ENCODE assay signal across 8 mouse cellular contexts in genomic region chr15:99663964-99664599, GRCm38 (mm10). TPM values are rescaled to one million over a fixed set of nuclear protein-coding genes. Genes with fewer than 3 reads are reported as not detected.
DNase-seq lines count a peak whose midpoint lies in the region; ATAC-seq and TF ChIP-seq lines count a peak whose summit lies in the region.

No protein-coding gene starts in this region.

- DNase-seq in kidney, postnatal 0 days (ENCODE audit: low spot score): no peak
- DNase-seq in kidney, adult 8-10 months: no peak
- DNase-seq in brain, adult 2 months (ENCODE audit: low read depth, low spot score): peak; percentile 71
- no peak for DNase-seq in Muller cell, postnatal 12 days (ENCODE audit: inconsistent ontology term)
- DNase-seq in gastrocnemius, postnatal 10 days: no peak
- DNase-seq in adrenal gland, adult 2 months: no peak

- no peaks in the 10 kb centered on the region for H3K9me3 ChIP-seq in kidney, postnatal 0 days (replicated peaks; ENCODE audit: low read length)
- no peaks in the 10 kb centered on the region; the same call in 1 of the 2 replicates for H3K9me3 ChIP-seq in hindbrain, embryonic 12.5 days (replicated peaks)
- H3K9me3 ChIP-seq in liver, embryonic 12.5 days (replicated peaks): peaks cover 4% of the 10 kb centered on the region; the same call in 1 of the 2 replicates

- peak overlapping the region; percentile 40 for H3K4me3 ChIP-seq in kidney, postnatal 0 days (replicated peaks; ENCODE audit: low read depth, low read length)
- H3K4me3 ChIP-seq in hindbrain, embryonic 12.5 days: peak overlapping the region; percentile 40
- peak overlapping the region; percentile 39 for H3K4me3 ChIP-seq in liver, embryonic 12.5 days

- H3K4me2 ChIP-seq in kidney, postnatal 0 days (ENCODE audit: low read length): peak overlapping the region; percentile 63
- H3K4me2 ChIP-seq in hindbrain, embryonic 12.5 days (replicated peaks): peak overlapping the region; percentile 78
- H3K4me2 ChIP-seq in liver, embryonic 12.5 days: peak overlapping the region; percentile 72

- peaks cover 11% of the 10 kb centered on the region; the same call in 1 of the 2 replicates for H3K27me3 ChIP-seq in kidney, postnatal 0 days (ENCODE audit: insufficient read depth, low read length)
- peaks cover 11% of the 10 kb centered on the region for H3K27me3 ChIP-seq in hindbrain, embryonic 12.5 days
- H3K27me3 ChIP-seq in liver, embryonic 12.5 days (replicated peaks): peaks cover 92% of the 10 kb centered on the region

- 2% methylated on average over 17 of the region's 17 CpGs for WGBS in kidney, postnatal 0 days
- whole genome bisulfite sequencing in hindbrain, embryonic 12.5 days: 5% methylated on average over 17 of the region's 17 CpGs
- WGBS in liver, embryonic 12.5 days (ENCODE audit: insufficient replicate concordance): 6% methylated on average over 17 of the region's 17 CpGs

- H3K36me3 ChIP-seq in kidney, postnatal 0 days (ENCODE audit: insufficient read depth, low read length): no peaks in the 10 kb centered on the region
- no peaks in the 10 kb centered on the region for H3K36me3 ChIP-seq in hindbrain, embryonic 12.5 days
- H3K36me3 ChIP-seq in liver, embryonic 12.5 days: no peaks in the 10 kb centered on the region

- H3K27ac ChIP-seq in kidney, postnatal 0 days: no peak overlapping the region
- H3K27ac ChIP-seq in hindbrain, embryonic 12.5 days: peak overlapping the region; percentile 87
- H3K27ac ChIP-seq in liver, embryonic 12.5 days: peak overlapping the region; percentile 62; the same call in 1 of the 2 replicates

- peaks cover 13% of the 10 kb centered on the region; the same call in 1 of the 2 replicates for H3K4me1 ChIP-seq in kidney, postnatal 0 days (replicated peaks; ENCODE audit: insufficient read depth, low read length)
- H3K4me1 ChIP-seq in hindbrain, embryonic 12.5 days: peaks cover 44% of the 10 kb centered on the region
- H3K4me1 ChIP-seq in liver, embryonic 12.5 days: peaks cover 46% of the 10 kb centered on the region

- no peak for TF ChIP-seq CTCF in kidney, postnatal 0 days (IDR thresholded peaks at IDR 0.05; ENCODE audit: low read depth)

- peak overlapping the region; percentile 31; the same call in 1 of the 2 replicates for H3K9ac ChIP-seq in kidney, postnatal 0 days (ENCODE audit: low read depth, low read length)
- H3K9ac ChIP-seq in hindbrain, embryonic 12.5 days: peak overlapping the region; percentile 49
- peak overlapping the region; percentile 46; the same call in 1 of the 2 replicates for H3K9ac ChIP-seq in liver, embryonic 12.5 days

- ATAC-seq in kidney, postnatal 0 days (replicated peaks; ENCODE audit: low FRiP score, low read depth): no peak
- ATAC-seq in hindbrain, embryonic 12.5 days (ENCODE audit: low FRiP score): no peak; the same call in 1 of the 2 replicates
- ATAC-seq in liver, embryonic 12.5 days: no peak

RNA-seq across cellular contexts. Expression of gene Asic1, which starts 6.1 kb away (rescaled TPM):
- 1.1 and 1.5 TPM in 2 replicates for polyA plus RNA-seq in kidney, postnatal 0 days (2015; fragmentation: Nextera tagmentation; extraction: Ambion mirVana)
- 48.6 and 61.6 TPM in 2 replicates for polyA plus RNA-seq in hindbrain, embryonic 12.5 days (2016; fragmentation: Nextera tagmentation; extraction: Ambion mirVana)
- 1.8 and 2.0 TPM in 2 replicates for polyA plus RNA-seq in liver, embryonic 12.5 days (2016; fragmentation: Nextera tagmentation; extraction: Ambion mirVana)
- 1 to 10 TPM; 1.1 to 2.1 TPM for total RNA-seq in gastrocnemius, postnatal 10 days (2021)
- under 1 TPM; 0.59 to 0.72 TPM for total RNA-seq in adrenal gland, adult 2 months (2021)
- polyA plus RNA-seq in adrenal gland, adult 2 months (2012; rRNA removed): 0.37 and 0.71 TPM in 2 replicates

RNA-seq across cellular contexts. Expression of gene Racgap1, which starts 12.6 kb away (rescaled TPM):
- polyA plus RNA-seq in kidney, postnatal 0 days (2015; fragmentation: Nextera tagmentation; extraction: Ambion mirVana): 53.5 and 62.7 TPM in 2 replicates
- polyA plus RNA-seq in hindbrain, embryonic 12.5 days (2016; fragmentation: Nextera tagmentation; extraction: Ambion mirVana): 177 and 185 TPM in 2 replicates
- 93.4 and 96.3 TPM in 2 replicates for polyA plus RNA-seq in liver, embryonic 12.5 days (2016; fragmentation: Nextera tagmentation; extraction: Ambion mirVana)
- total RNA-seq in gastrocnemius, postnatal 10 days (2021): 10 to 100 TPM; 18.3 to 23.9 TPM
- total RNA-seq in adrenal gland, adult 2 months (2021): 1 to 10 TPM; 2.8 to 3.7 TPM
- polyA plus RNA-seq in adrenal gland, adult 2 months (2012; rRNA removed): 2.6 and 2.7 TPM in 2 replicates

RNA-seq across cellular contexts. Expression of gene Smarcd1, which starts 37.8 kb away (rescaled TPM):
- polyA plus RNA-seq in kidney, postnatal 0 days (2015; fragmentation: Nextera tagmentation; extraction: Ambion mirVana): 44.2 and 46.5 TPM in 2 replicates
- polyA plus RNA-seq in hindbrain, embryonic 12.5 days (2016; fragmentation: Nextera tagmentation; extraction: Ambion mirVana): 123 and 141 TPM in 2 replicates
- 12.2 and 12.6 TPM in 2 replicates for polyA plus RNA-seq in liver, embryonic 12.5 days (2016; fragmentation: Nextera tagmentation; extraction: Ambion mirVana)
- total RNA-seq in gastrocnemius, postnatal 10 days (2021): 10 to 100 TPM; 15.4 to 15.9 TPM
- 10 to 100 TPM; 37.6 to 53.6 TPM for total RNA-seq in adrenal gland, adult 2 months (2021)
- 74.6 and 76.9 TPM in 2 replicates for polyA plus RNA-seq in adrenal gland, adult 2 months (2012; rRNA removed)

RNA-seq across cellular contexts. Expression of gene Gm17349, which starts 41.2 kb away (rescaled TPM):
- not detected in 2 replicates for polyA plus RNA-seq in kidney, postnatal 0 days (2015; fragmentation: Nextera tagmentation; extraction: Ambion mirVana)
- not detected in 2 replicates for polyA plus RNA-seq in hindbrain, embryonic 12.5 days (2016; fragmentation: Nextera tagmentation; extraction: Ambion mirVana)
- polyA plus RNA-seq in liver, embryonic 12.5 days (2016; fragmentation: Nextera tagmentation; extraction: Ambion mirVana): not detected in 2 replicates
- total RNA-seq in gastrocnemius, postnatal 10 days (2021): 1 to 10 TPM in 1 of 2 experiments, not detected in 1; 2.4 TPM
- total RNA-seq in adrenal gland, adult 2 months (2021): 10 to 100 TPM; 22.1 to 33.4 TPM
- polyA plus RNA-seq in adrenal gland, adult 2 months (2012; rRNA removed): 111 and 156 TPM in 2 replicates

RNA-seq across cellular contexts. Expression of gene Gpd1, which starts 53.2 kb away (rescaled TPM):
- polyA plus RNA-seq in kidney, postnatal 0 days (2015; fragmentation: Nextera tagmentation; extraction: Ambion mirVana): 46.1 and 54.1 TPM in 2 replicates
- polyA plus RNA-seq in hindbrain, embryonic 12.5 days (2016; fragmentation: Nextera tagmentation; extraction: Ambion mirVana): 0.69 and 0.92 TPM in 2 replicates
- polyA plus RNA-seq in liver, embryonic 12.5 days (2016; fragmentation: Nextera tagmentation; extraction: Ambion mirVana): 7.5 and 8.0 TPM in 2 replicates
- total RNA-seq in gastrocnemius, postnatal 10 days (2021): 100 to 1,000 TPM; 358 to 467 TPM
- total RNA-seq in adrenal gland, adult 2 months (2021): 1,000 to 10,000 TPM; 1,060 to 1,239 TPM
- 708 and 828 TPM in 2 replicates for polyA plus RNA-seq in adrenal gland, adult 2 months (2012; rRNA removed)

Comparison
In these comparisons a context has a peak if more than half of its experiments do, and no peak if none do; other contexts are left out.
1. RNA of gene Asic1, which starts 6.1 kb away (polyA plus RNA-seq): 48.6 to 61.6 TPM in hindbrain, embryonic 12.5 days; 1.8 to 2.0 TPM in liver, embryonic 12.5 days, 1.1 to 1.5 TPM in kidney, postnatal 0 days and 0.37 to 0.71 TPM in adrenal gland, adult 2 months; every median in the first group is over 10 times any median in the second.
2. RNA of gene Racgap1, which starts 12.6 kb away (polyA plus RNA-seq): 177 to 185 TPM in hindbrain, embryonic 12.5 days, 93.4 to 96.3 TPM in liver, embryonic 12.5 days and 53.5 to 62.7 TPM in kidney, postnatal 0 days; 2.6 to 2.7 TPM in adrenal gland, adult 2 months; every median in the first group is over 10 times any median in the second.
3. Peak in every context shown above with its lines, with median percentiles within 50 percentile points of each other: H3K4me2 ChIP-seq, H3K4me3 ChIP-seq and H3K9ac ChIP-seq.